Mouse (Mus musculus): ENCODE results near the gene Zfp710.

Zfp710 gene

DNA sequence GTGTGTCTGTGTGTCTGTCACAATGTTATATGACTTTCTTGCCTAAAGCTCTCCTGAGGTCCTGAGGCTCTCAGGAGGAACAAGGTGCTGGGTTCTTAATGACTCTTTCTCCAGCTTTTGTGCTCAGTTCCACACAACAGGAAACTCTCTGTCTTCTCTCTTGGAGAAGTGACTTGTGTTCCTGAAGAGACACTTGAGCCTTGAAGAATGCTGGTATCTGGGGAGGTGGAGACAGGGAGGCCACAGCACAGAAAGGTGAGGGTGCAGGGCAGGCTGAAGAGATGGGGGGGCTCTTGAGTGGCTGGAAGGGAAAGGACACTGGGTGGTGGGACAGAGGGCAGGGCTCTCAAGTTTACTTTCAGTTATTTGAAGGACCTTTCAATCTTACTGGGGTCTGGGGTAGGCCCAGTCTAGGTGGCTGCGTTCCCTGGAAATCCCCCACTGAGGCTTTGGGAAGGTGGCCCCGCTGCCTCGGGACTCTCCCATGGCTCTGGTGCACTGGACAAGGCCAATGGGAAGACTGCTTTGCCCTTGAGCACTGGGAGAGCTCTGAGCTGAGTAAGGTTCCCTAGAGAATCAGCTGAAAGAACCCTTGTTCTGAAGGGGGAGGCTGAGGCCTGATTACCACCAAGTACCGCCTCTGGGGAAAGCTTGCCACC is 33.9 kb downstream of the Zfp710 start:
- DNase-seq, result no peak

DNA sequence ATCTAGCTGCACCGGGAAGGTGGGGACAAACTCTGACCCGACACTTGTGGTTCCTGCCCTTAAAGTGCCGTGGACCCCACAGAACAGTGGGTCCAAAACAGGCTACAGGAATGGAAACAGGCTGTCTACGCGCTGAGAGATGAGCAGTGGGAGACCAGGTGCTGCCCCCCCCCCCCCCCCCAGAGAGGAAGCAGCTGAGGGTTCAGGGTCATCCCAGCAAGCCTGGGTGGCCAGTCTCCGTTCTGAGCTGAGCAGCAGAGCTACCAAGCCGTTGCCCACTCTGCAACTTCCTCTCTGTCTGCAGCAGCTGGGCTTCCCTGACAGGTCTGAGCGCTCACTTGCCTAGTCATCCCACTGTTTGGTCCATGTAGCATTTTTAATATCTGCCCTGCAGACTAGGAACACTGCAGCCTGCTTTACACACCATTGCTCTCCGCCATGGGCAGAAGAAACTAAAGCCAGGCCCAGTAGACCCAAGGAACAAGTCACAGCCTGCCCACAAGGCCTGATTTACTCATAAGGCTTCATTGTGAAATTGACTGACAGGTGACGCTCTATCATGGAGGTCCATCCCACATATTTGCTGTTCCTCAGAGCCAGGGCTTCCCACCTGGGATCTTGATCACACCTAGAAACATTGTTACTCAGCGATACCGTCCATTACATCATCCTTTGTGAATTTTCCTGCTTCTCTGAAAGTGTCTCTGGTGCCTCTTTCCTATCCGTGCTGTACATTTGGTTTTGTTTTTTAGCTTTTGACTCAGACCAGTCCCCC is 34.6 kb downstream of the Zfp710 start:
- no peak for DNase-seq

DNA sequence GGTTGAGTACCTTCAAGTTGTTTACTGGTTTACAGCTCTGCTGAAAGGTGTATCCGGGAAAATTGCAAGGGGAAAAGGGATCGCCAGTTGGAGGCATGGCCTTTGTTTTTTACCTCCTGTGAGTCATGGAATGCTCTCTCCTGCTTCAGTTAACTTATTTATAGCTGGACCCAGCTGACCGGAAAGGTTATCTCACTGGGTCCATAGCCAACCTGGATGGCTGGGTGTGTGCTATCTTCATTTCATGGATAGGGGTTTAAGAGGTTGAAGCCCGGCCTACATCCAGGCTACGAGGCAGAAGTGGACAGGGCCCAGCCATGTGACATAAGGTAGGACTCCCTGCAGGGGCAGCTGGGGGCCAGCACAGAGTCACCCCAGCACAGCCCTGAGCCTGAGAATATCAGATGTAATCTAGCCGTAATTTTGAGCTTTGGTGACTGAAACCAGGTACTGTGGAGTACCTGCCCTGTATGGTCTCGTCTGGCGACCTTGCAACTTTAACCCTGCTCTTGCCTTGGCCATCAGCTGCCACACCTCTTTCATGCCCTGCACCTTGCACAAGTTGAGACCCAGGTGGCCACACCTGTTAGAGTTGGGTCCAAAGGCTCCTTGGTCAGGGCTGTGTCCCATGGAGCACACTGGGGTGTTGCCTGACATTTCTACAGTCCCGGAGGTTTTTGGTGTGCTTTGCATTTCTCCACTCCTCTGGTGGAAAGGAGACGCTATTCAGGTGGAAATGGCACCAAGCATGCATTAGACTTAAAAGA is 35.6 kb downstream of the Zfp710 start:
- no peak for DNase-seq

DNA sequence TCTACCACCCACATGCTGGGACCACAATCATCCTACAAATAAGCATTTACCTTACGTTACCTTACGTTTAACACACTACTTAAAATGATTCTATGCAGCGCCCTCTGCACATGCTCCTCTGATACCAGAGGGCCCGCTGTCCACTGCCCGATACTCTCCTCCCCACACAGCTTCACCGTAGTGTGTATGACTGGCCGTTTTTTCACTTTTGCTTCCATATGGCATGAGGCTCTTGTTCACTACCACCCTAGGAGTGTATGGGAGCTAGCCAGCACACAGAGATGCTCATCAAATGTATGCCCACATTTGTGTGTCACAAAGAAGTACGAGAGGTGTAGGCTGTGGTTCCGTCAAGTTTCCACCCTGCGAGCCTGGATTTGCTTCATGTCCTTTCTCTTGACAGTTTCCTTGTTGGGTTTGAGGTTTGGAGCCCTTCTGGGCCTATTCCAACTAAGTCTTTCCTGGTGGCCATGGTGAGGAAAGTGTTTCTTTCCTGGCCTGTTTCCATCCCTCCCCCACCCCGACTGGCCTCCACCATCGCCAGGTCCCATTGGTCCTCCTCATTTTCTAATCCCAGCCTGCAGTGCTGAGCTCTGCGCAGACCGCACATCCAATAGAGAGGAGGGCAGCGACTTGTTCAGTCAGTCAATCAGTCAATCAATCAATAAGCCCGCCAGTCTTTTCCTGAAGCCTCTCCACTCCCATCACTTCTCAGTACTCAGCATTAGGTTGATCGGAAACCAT is 37.6 kb downstream of the Zfp710 start:
- peak; percentile 67 for DNase-seq

DNA sequence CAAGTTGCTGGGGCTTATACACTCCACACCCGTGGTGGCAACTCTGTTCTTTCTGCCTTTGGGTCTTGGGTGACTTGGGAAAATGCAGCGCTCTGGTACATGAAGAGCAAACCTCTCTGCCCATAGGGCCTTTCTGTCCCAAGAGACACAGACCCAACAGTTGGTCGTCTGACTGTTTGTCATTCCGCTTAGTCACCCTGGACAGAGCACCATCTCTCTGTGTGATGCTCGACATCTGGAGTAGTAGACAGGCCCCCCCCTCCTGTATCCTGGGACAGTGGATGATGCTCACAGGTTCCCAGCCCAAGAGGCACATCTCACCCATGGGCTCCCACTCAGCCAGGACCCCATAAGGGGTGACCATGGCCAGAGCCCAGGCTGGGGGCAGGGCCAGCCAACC is 38.6 kb downstream of the Zfp710 start:
- no peak for DNase-seq

DNA sequence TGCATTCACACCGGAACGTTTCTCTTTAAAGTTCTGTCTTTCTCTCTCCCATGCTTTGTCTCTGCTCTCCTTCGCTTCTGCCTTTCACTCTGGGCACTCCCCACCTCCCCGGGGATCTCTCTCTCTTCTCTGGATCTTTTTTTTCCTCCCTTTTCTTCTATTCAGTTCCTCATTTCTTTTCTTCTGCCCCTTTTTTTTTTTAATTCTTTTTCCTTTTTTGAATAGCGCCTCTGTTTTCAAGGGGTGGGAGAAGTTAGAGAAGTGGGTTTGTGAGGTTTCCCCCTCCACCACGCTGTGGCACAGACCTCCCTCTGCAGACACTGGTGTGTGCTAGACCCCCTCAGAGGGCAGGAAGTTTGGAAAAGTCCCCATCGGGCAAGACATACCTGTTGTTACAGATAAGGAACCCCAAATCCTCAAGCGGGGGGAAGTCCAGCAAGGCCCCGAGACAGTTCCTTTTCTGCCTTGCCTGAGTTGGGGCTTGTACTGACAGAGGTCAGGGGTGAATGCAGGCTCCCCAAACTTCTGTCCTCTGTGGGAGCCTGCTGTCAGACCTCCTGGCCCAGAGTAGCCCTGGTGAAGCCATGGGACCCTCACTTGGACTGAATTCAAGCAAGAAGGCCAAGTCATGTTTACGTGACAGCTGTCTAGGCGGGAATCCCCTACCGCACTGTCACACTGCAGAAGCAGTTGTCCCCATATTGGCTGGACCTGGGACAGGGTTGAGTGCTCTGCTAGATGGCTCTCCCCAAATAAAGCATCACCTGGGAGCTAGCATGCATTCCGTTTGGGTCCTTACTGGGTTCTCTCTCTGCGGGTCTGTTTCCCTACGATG is 39.5 kb downstream of the Zfp710 start:
- DNase-seq, result no peak

DNA sequence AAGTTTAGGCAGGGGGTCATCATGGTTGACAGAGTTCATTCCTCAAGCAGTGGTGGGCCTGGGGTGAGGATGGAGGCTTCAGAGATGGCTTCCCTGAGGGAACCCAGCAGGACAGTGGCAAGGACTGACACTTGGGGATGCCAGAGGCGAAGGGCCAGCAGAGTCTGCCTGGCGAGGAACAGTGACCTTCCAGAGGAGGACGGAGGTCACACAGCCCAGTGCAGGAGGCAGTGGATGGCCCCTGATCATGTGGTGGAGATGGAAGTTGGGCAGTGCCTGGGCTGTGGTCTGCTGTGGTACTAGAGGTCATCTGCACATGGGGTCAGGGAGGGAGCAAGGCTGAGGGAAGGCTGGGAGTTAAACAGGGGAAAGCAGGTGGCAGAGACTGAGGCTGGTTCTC is 40.6 kb downstream of the Zfp710 start:
- DNase-seq, result no peak

DNA sequence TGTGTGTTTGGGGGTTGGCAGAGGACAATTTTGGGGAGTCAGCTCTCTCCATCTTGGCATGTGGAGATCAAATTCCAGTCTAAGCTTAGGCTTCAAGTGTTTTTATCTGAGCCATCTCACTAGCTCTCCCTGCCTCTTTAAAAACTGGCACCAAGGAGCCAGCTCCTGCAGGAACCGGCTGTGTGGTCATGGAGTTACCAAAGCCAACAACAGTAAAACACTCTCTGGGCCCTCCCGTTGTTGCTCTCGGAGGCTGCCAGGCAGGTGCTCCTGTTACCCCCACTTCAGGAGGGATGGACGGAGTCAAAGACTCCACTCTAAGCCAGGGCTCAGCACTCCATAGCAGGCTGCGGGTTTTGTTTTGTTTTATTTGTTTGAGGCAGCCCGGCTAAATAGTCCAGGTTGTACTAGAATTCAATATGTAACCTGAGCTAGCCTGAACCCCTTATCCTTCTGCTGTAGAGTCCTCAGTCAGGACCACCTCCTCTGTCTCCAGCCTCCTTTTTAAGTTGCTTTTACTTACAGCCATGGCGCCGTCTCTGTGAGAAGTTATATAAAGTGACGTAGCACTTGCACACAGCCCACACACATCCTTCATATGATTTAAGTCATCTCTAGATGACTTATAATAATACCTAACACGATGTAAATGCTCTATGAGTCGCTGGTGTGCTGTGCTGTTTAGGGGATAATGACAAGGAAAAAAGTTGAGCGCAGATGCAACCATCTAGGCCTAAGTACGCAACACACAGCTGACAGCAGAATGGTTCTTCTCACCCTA is 42.3 kb downstream of the Zfp710 start:
- no peak for DNase-seq

DNA sequence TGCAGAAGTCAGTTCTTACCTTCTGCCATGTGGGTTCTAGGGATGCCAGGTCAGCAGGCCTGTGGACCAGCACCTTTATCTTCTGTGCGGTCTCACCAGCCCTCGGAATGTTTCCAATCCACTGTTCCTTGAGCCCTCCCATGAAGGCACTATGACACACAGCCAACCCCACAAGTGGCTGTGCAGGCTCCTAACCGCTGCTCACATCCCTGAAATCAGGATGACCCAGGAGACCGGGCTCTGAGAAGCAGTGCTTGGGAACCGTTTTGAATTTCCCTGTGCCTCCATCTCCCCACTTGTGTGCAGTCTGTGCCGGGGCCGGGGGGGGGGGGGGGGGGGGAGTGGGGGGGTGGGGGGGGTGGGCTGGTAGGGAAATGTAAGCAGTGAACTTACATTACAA is 43.7 kb downstream of the Zfp710 start:
- DNase-seq, result no peak

DNA sequence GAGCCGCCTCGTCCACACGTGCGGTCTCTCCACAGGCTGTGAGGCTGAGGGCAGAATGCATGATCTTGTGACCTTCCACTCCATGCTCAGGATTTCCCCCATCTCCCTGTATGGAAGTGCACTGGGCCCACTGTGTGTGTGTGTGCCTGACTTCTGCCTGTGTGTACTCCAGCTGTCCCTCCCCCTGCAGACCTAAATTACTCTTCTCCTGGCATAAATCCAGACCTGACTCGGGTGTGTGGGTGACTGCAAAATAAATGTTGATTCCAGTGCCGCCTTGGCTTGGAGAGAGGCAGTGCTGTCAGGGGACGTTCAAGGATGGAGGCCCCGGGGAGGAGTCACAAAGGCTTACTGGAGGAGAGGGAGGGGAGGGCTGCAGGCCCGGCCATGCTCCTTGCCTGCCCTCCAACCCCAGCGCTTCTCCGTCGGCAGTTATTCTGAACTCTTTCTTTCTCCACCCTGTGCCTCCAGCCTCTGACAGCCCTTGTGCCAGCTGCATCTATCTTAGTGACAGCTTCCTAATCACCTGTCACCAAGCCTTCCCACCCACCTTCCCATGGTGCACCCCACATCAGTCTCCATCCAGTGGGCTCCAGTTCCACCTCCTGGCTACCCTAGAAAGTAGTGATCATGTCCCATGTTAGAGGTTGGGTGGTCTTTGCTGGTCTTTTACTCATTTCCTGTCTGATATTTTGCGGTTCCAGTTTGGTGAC is 45.2 kb downstream of the Zfp710 start:
- no peak for DNase-seq

DNA sequence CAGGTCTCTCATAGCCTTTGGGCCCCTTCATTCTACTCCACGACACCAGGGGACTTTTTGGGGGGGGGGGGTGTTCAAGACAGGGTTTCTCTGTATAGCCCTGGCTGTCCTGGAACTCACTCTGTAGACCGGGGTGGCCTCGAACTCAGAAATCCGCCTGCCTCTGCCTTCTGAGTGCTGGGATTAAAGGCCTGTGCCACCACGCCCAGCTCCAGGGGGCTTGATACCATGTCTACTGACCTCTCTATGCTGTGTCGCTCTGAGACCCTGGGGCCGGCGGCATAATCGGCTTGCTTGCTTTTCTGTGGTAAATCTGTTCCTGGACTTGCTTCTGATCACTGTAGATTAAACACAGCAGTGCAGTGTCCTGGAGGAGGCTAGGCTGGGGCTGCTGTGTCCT is 46.6 kb downstream of the Zfp710 start:
- no peak for DNase-seq

DNA sequence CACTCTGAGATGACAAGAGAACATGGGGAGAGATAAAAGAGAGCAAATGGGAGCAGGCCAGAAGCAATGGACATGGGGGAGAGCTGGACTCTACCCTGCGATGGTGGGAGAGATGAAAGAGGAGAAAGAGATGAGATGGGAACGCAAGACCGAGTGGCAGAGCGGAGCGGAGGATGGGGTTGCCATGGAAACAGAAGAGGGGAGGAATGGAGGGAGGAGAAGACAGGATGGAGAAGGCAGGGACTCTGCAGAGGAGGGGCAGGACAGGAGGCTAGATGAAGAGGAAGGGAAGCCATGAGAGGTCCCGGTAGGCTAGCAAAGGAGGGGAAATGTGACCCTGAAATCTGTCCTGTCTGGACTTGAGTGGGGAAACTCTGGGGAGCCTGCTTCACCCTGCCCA is 47.7 kb downstream of the Zfp710 start:
- no peak for DNase-seq

DNA sequence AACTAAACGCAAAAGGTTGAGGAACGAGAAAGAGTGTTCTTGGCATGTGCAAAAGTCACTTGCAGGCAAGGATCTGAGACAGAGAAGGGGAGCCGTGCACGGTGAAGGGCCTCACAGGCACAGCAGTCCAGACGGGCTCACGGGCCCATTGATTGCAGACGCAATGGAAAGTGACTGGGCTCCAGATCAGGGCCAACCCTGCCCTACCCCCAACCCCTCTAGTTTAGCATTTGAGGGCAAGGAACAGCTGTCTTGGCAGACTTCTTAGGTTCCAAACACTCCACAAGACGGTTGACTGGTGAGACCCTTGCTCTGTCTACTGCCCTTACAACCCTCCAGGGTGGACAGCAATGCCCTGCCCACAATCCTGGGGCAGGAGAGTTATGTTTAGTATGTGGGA is 48.9 kb downstream of the Zfp710 start:
- DNase-seq, result no peak

DNA sequence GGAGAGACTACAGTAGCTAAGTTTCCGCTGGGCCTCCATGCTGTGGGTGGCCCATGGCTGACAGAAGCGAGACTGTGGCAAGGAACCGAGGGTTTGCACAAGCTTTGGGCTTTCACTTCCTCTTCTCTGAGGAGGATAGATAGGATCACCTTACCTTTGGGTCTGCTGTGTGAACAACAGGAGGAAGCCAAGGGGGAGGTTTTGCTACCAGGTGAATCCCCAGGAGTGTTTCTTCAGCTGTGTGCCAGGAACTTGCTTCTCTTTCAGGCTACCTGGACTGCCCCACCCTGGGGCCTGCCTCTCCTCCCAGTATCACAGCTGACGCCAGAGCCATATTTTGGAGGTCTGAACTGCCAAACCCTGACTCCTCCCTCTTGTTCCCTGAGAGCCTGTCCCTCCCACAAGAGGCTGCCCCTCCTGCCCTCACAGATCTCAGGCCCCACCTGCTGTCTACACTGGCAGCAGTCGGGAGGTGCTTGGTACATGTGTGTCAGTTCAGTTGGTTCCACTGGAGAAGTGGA is 50.4 kb downstream of the Zfp710 start:
- DNase-seq, result peak; percentile 68

DNA sequence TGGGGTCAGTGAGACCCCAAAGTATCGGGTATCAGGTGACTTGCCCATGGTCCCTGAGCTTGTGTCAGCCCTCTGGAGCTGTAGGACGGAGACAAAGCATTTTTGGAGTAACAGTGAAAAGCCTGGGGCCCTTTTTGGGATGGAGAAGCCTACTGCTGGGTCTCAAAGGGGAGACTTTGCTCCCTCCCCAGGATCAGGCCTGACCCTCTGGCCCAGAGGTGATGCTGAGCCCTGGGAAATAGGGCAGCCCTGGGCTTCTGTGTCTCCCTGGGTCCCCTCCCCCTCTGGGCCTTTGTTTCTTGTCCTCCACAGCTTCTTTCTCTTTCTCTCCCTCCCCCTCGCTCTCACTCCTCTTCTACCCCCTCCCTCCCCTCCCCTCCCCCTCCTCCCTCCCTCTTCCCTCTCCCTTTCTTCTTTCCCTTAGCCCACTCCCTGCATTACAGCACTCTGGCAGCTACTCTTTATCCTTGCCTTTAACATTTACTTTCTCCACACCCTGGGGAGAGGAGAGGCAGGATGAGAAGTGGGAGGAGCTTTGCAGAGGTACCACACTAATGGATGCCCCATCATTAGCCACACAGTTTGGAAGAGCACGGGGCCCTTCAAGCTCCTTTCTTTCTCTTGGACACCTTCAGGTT is 51.5 kb downstream of the Zfp710 start:
- DNase-seq, result no peak

DNA sequence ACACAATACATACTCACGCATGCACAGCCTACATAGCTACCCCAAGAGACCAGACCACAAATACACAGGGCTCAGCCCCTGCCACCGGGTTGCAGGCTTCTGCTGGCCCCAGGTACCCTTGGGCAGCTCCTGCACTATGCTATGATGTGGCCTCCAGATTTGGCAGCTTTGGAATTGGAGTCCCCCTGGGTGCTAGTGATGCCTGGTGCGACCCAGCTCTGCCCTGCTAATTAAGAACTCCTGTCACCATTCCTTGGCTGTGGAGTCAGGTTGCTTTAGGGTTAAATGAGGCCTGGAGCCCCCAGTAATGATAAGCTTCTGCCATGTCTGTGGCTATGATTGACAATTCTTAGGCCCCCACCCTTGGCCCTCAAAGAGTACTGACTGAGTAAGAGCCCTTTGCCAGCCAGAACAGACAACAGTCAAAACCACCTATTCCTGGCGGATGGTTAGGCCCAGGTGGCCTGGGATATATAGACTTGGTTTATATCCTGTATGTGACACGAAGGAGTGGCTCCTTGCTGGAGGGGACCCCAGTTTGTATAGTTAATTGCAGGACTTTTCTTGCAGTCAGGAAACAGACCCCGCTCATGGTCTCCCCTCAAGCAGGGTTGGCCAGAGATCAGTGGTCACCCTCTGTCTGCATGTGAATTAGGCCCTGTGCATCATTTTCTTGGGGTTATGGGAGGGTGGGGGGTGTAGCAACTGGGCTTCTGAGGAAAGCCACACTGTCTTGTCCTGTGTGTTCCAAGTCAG is 52.5 kb downstream of the Zfp710 start:
- no peak for DNase-seq

DNA sequence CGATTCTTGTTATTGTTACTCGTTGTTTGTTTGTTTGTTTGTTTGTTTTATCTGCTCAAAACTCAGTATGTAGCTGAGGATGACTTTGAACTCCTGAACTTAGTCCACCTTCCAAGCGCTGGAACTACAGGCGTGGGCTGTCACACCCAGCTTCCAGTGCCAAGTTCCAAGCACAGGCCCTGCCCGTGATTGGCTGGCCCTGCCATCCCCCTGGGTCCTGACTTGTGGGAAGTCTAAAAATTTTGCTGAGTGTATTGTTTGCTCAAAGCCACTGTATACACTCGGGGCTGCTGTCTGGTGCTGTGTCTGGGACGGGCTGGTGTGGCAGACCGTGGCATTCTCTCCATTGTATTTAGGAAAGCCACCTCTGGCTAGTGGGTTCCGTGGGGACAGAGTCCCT is 53.2 kb downstream of the Zfp710 start:
- DNase-seq, result no peak

DNA sequence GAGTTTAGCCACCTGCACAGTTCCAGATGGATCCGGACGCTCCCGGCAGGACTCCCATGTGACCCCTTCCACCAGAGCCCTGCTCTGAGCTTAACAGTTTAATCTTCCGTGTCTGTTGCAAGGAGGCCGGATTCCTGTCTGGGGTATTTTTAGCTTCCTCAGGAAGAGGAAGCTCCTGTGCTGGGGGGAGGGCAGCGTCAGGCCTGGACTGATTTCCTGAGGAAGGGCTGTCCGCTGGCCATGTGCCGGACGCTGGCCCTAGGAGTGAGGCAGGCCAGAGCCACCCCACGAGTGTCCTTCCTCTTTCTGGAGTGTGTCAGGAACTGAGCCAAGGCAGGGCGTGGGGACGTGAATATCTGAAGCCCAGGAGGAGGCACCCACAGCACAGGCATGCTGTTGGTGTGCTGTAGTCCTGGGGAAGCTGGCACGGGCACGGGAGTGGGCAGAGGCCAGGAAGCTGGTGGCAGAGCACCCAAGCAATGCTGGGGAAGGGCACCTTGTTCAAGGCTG is 54.2 kb downstream of the Zfp710 start:
- peak; percentile 92 for DNase-seq

Data from cerebellum, adult 9-11 months (tissue).